Mouse (Mus musculus) lung, embryonic 16.5 days (tissue): ENCODE data around the gene Gm42742. TPM values are rescaled to one million over a fixed set of nuclear protein-coding genes. Genes with fewer than 3 reads are reported as not detected.

Experiments used
- ATAC-seq: fragments of 200-750 bp; cut with Nextera tagmentation; 2 replicates; pipeline ENCODE4 v1.8.0; 2017; ENCODE audit warnings: low read depth, mild to moderate bottlenecking, moderate library complexity
- H3K27ac ChIP-seq: fragments of 300-500 bp; sonication (generic); 2 replicates; pipeline ENCODE4 v1.5.1; 2014; ENCODE audit warnings: mild to moderate bottlenecking, control low read depth, low read length
- H3K27me3 ChIP-seq: fragments of 300-500 bp; sonication (generic); 2 replicates; pipeline ENCODE4 v1.6.1; 2014; ENCODE audit warnings: low read depth, low read length, mixed read lengths; ENCODE audit not compliant: control insufficient read depth, insufficient read depth
- H3K36me3 ChIP-seq: fragments of 300-500 bp; sonication (generic); 2 replicates; pipeline ENCODE4 v1.6.1; 2014; ENCODE audit warnings: low read length; ENCODE audit not compliant: control insufficient read depth, insufficient read depth
- H3K4me1 ChIP-seq: fragments of 300-500 bp; sonication (generic); replicated peaks from 2 replicates; pipeline ENCODE4 v1.6.1; 2014; ENCODE audit warnings: low read length, mixed read lengths; ENCODE audit not compliant: control insufficient read depth, insufficient read depth
- H3K4me2 ChIP-seq: fragments of 300-500 bp; sonication (generic); 2 replicates; pipeline ENCODE4 v1.6.1; 2014; ENCODE audit warnings: low read depth, low read length, control low read depth
- H3K4me3 ChIP-seq: fragments of 300-500 bp; sonication (generic); 2 replicates; pipeline ENCODE4 v1.5.1; 2014; ENCODE audit warnings: mild to moderate bottlenecking, low read length, control low read depth
- H3K9ac ChIP-seq: fragments of 300-500 bp; sonication (generic); 2 replicates; pipeline ENCODE4 v1.6.1; 2014; ENCODE audit warnings: low read length, control low read depth
- H3K9me3 ChIP-seq: fragments of 300-500 bp; sonication (generic); 2 replicates; pipeline ENCODE4 v1.6.1; 2016; ENCODE audit warnings: low read length; ENCODE audit not compliant: control insufficient read depth
- WGBS: fragments of 180-500 bp; shearing (Covaris S2); extraction: QIAGEN DNeasy Blood & Tissue Kit; methylation state at CpG from one replicate; pipeline ENCODE4 v1.1.7; 2014; 5-methylcytosine and 5-hydroxymethylcytosine counted together
- polyA plus RNA-seq: library from polyadenylated mRNA; unstranded; fragments of >200 nt; fragmentation: Nextera tagmentation; extraction: Ambion mirVana; gene quantifications from 2 replicates; pipeline ENCODE4 v1.2.1, GENCODE M21; 2015

Gm42742 gene
- polyA plus RNA-seq, 1 experiment from 2014 or later = 39.1 TPM

GRCm38 (mm10) chr7:127026984-127027726, 6.3 kb upstream of the Gm42742 start, which contains the start of gene Maz:
TSS of gene Maz (minus strand) at chr7:127027037.
- Histone ChIP-seq H3K9ac (peak within 1 kb of the TSS; percentile 99), H3K4me1 (peaks cover 30% of the 10 kb centered on the region), H3K4me2 (peak within 1 kb of the TSS; percentile 96), H3K36me3 (peaks cover 45% of the 10 kb centered on the region), H3K9me3 (no peaks in the 10 kb centered on the region), H3K4me3 (peak within 1 kb of the TSS; percentile 94), H3K27ac (peak within 1 kb of the TSS; percentile 99), H3K27me3 (no peaks in the 10 kb centered on the region)
- under 1% methylated on average over 44 of the region's 63 CpGs for WGBS
- peak; percentile 93 for ATAC-seq

- H3K27me3 ChIP-seq = no peaks in the 10 kb centered on the region
- peak overlapping the region; percentile 99 for H3K9ac ChIP-seq
- H3K4me3 ChIP-seq = peak overlapping the region; percentile 94
- no peaks in the 10 kb centered on the region for H3K9me3 ChIP-seq
- ATAC-seq = no peak; the same call in 1 of the 2 replicates
- H3K4me2 ChIP-seq = peak overlapping the region; percentile 96
- peak overlapping the region; percentile 99 for H3K27ac ChIP-seq
- H3K4me1 ChIP-seq = peaks cover 35% of the 10 kb centered on the region
- H3K36me3 ChIP-seq = peaks cover 42% of the 10 kb centered on the region
- 0% methylated on average over 4 of the region's 48 CpGs for WGBS
These were observed 5.7 kb upstream of the Gm42742 start for GRCm38 (mm10) chr7:127026616-127026983.

GRCm38 (mm10) chr7:127026161-127026600, 5.3 kb upstream of the Gm42742 start:
- peaks cover 38% of the 10 kb centered on the region for H3K36me3 ChIP-seq
- peak; percentile 29 for ATAC-seq
- no peaks in the 10 kb centered on the region for H3K27me3 ChIP-seq

GRCm38 (mm10) chr7:127025556-127026160, 4.8 kb upstream of the Gm42742 start:
- peak overlapping the region; percentile 99 for H3K27ac ChIP-seq
- peaks cover 42% of the 10 kb centered on the region for H3K4me1 ChIP-seq
- H3K9ac ChIP-seq = peak overlapping the region; percentile 99
- no peaks in the 10 kb centered on the region for H3K9me3 ChIP-seq
- peaks cover 33% of the 10 kb centered on the region for H3K36me3 ChIP-seq
- H3K27me3 ChIP-seq = no peaks in the 10 kb centered on the region
- WGBS = 0% methylated on average over 53 of the region's 65 CpGs
- peak overlapping the region; percentile 94 for H3K4me3 ChIP-seq
- no peak for ATAC-seq
- H3K4me2 ChIP-seq = peak overlapping the region; percentile 96

More at GRCm38 (mm10) chr7:127026161-127026600, 5.3 kb upstream of the Gm42742 start:
- Histone ChIP-seq H3K9ac (peak overlapping the region; percentile 99), H3K27ac (peak overlapping the region; percentile 99), H3K4me3 (peak overlapping the region; percentile 94), H3K4me1 (peaks cover 39% of the 10 kb centered on the region), H3K4me2 (peak overlapping the region; percentile 96), H3K9me3 (no peaks in the 10 kb centered on the region)
- 0% methylated on average over 9 of the region's 48 CpGs for WGBS

- peak overlapping the region; percentile 94 for H3K4me3 ChIP-seq
- H3K27ac ChIP-seq = peak overlapping the region; percentile 99
- peak overlapping the region; percentile 99 for H3K9ac ChIP-seq
- peak; percentile 20 for ATAC-seq
- H3K4me2 ChIP-seq = peak overlapping the region; percentile 96
- WGBS = under 1% methylated on average over 30 of the region's 30 CpGs
- H3K9me3 ChIP-seq = no peaks in the 10 kb centered on the region
- no peaks in the 10 kb centered on the region for H3K27me3 ChIP-seq
- H3K36me3 ChIP-seq = peaks cover 26% of the 10 kb centered on the region
- H3K4me1 ChIP-seq = peaks cover 49% of the 10 kb centered on the region
These were observed 4.1 kb upstream of the Gm42742 start for GRCm38 (mm10) chr7:127024755-127025555.

- H3K4me1 ChIP-seq = peaks cover 55% of the 10 kb centered on the region
- peak overlapping the region; percentile 96 for H3K4me2 ChIP-seq
- peak overlapping the region; percentile 94 for H3K4me3 ChIP-seq
- H3K27ac ChIP-seq = peak overlapping the region; percentile 99
- peaks cover 23% of the 10 kb centered on the region for H3K36me3 ChIP-seq
- 10% methylated on average over 19 of the region's 19 CpGs for WGBS
- H3K27me3 ChIP-seq = no peaks in the 10 kb centered on the region
- peak overlapping the region; percentile 99 for H3K9ac ChIP-seq
- no peak for ATAC-seq
- H3K9me3 ChIP-seq = no peaks in the 10 kb centered on the region
These were observed 3.2 kb upstream of the Gm42742 start for GRCm38 (mm10) chr7:127023896-127024690.

- H3K4me2 ChIP-seq = peak overlapping the region; percentile 96
- peaks cover 62% of the 10 kb centered on the region for H3K4me1 ChIP-seq
- no peak for ATAC-seq
- H3K4me3 ChIP-seq = peak overlapping the region; percentile 94
- peak overlapping the region; percentile 99 for H3K9ac ChIP-seq
- H3K27me3 ChIP-seq = no peaks in the 10 kb centered on the region
- 73% methylated on average over 13 of the region's 13 CpGs for WGBS
- H3K9me3 ChIP-seq = no peaks in the 10 kb centered on the region
- peaks cover 22% of the 10 kb centered on the region for H3K36me3 ChIP-seq
- H3K27ac ChIP-seq = 0 out of 2 replicates have a peak overlapping the region, but pooled peaks have one; percentile 27
These were observed 2.4 kb upstream of the Gm42742 start for GRCm38 (mm10) chr7:127023272-127023691.

GRCm38 (mm10) chr7:127022528-127023271, 1.8 kb upstream of the Gm42742 start:
- Histone ChIP-seq H3K9me3 (no peaks in the 10 kb centered on the region), H3K9ac (peak overlapping the region; percentile 99), H3K27ac (no peak overlapping the region), H3K4me3 (peak overlapping the region; percentile 94; the same call in 1 of the 2 replicates), H3K27me3 (no peaks in the 10 kb centered on the region), H3K36me3 (peaks cover 22% of the 10 kb centered on the region), H3K4me1 (peaks cover 62% of the 10 kb centered on the region), H3K4me2 (peak overlapping the region; percentile 96)
- WGBS = 73% methylated on average over 7 of the region's 7 CpGs
- no peak for ATAC-seq
